Mouse (Mus musculus) spleen, postnatal 0 days (tissue): ENCODE measurements around the gene Ppt2. TPM values are rescaled to one million over a fixed set of nuclear protein-coding genes. Genes with fewer than 3 reads are reported as not detected.

ENCODE experiments used
- polyA plus RNA-seq: library from polyadenylated mRNA; unstranded; fragments of >200 nt; fragmentation: Nextera tagmentation; extraction: Ambion mirVana; gene quantifications from 2 replicates; pipeline ENCODE4 v1.2.1, GENCODE M21; 2015

Ppt2 gene
- polyA plus RNA-seq, result 10.5 and 14.2 TPM in 2 replicates

GRCm38 (mm10) chr17:34627943-34628643 lies at the start of gene Ppt2:
Gene Ppt2 (minus strand): TSS chr17:34628510.

DNA sequence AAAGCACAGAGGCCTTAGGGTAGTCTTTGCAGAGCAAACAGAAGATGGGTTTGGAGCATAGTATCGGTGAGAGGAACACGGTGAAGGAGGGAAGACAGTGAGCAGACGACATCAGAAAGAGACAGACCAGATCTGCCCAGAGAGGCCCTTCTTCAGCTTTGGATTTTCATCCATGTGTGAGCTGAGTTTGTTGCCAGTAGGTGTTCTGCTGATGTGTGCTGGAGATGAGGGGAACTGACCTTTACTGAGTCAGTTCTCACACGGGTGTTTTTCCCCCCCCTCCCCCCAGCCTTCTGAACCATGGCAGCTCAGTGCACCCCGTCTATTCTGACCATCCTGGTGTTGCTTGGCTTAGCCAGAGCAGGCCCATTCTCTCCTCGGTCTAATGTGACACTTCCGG lies 41.9 kb upstream of the Ppt2 start, which contains the start of gene Tnxb:
TSS of gene Tnxb (plus strand) at position 301 of the 400 bp plus-strand sequence.

GRCm38 (mm10) chr17:34646906-34647787 lies 18.8 kb upstream of the Ppt2 start, which contains the start of gene Atf6b:
Gene Atf6b (plus strand): TSS chr17:34647146.

DNA sequence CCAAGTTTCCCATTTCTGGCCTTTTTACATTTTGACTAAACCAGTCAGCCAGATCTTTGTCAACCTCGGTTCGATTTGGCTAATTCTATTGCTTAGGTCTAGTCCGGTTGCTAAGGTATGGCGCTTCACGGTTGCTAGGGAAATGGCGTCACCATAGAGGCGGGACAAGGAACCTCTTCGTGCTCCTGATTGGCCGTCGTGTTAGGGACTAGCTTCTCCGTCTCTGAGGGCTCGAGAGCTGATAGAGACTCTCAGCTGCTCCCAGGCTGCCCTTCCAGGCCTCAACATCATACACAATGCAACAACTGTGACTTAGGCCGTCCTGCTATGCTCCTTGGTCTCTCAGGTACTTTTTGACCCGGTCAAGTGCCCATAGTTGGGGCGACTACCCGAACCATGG lies 16.3 kb upstream of the Ppt2 start, which contains the start of gene Fkbpl:
TSS of gene Fkbpl (plus strand) at position 157 of the 400 bp plus-strand sequence.

GRCm38 (mm10) chr17:34629221-34629751 lies 976 bp upstream of the Ppt2 start, which contains the start of gene Prrt1:
Gene Prrt1 (plus strand): TSS chr17:34629533.

GRCm38 (mm10) chr17:34615871-34616270 lies 12.4 kb downstream of the Ppt2 start, which contains the start of gene Egfl8:
Gene Egfl8 (minus strand): TSS chr17:34615971.

DNA sequence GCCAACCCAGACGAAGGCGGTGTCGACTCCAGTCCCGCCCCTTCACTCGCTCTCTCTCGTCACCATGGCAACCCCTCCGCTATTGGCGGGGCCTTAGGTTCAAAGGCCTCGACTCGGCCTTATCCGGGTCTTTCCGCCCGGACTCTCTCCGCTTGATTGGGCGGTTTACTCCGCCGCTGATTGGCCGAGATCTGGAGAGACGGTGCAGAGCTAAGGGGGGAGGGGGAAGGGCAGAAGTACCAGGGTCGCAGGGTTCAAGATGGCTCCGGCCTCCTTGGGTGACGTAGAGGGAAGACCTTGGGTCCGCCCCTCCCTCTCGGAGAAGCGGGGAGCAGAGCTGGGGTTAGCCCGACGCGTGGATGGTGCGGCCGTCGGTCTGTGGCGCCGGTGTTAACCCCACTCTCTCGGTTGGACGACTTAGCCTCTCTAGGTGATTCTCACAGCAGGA lies 24.2 kb downstream of the Ppt2 start, which contains the start of gene Agpat1:
TSS of gene Agpat1 (plus strand) at position 202 of the 448 bp plus-strand sequence.

GRCm38 (mm10) chr17:34603375-34604060 lies 24.8 kb downstream of the Ppt2 start, which contains the start of gene Rnf5:
Gene Rnf5 (minus strand): TSS chr17:34603690.

DNA sequence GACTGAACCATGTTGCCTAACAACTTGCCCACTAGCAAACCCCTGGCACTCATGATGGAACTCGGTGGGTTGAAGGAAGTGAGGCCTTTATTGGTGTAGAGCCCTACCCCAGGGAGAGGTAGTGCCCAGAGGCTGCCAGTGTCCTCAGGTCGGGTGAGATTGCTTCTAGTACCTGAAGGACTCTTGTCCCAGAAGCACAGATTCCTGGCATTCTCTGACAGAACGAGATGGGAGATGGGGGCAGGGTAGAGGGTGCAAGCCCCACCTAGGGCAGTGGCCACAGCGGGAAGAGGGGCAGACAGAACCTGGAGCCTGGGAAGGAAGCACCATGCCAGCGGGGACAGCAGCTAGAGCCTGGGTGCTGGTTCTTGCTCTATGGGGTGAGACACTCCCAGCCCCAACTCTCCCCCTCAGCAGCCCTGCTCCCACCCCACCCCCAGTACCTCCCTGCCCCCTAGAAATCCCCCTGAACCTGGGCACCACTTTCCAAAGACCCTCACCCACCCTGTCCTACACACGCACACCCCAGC lies 30.7 kb downstream of the Ppt2 start, which contains the start of gene Ager:
TSS of gene Ager (plus strand) at position 297 of the 530 bp plus-strand sequence.

DNA sequence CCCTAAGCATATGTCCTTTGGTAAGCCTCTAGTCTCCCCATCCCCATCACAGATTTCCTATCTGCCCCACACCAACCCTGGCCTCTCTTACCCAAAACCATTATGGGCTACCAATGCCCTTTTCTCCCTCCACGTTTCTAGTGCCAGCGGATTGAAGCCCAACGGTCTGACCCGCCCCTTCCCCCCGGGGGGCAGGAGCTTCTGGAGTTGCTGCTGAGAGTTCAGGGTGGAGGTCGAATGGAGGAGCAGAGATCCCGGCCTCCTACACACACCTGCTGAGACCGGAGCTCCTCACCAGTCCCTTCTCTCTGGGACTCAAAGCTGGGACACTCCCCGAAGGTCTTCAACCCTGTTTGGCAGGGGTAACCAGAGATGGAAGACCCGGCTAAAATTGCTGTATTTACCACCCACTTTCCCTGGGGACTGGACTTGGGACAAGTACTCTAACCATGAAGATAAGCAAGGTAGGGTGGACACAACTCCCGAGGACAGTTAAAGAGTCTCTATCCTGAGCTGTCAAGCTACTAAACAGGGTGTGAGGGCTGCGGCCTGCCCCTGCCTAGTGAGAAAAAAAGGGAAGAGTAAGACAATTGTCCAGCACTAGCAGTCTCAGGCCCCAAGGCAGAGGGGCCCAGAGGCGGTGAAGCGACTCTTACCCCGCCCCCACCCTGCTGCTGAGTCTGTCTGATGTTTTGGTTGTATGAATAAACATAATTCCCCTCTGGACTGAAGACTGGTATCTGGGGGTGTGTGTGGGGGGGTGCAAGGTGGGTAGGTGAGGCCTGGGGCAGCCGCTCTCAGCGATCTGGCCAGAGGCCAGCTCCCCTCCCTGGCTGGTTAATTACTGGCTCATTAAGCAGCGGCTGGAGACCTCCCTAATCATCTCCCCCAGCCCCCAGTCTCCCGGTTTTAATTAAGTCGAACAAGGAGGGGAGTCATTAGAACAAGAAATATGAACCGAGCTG lies 37.0 kb downstream of the Ppt2 start, which contains the start of gene Pbx2:
TSS of gene Pbx2 (plus strand) at position 238 of the 965 bp plus-strand sequence.

GRCm38 (mm10) chr17:34589681-34590101 lies 38.6 kb downstream of the Ppt2 start, which contains the start of gene Gpsm3:
Gene Gpsm3 (plus strand): TSS chr17:34589806.

Other genes starting within 250 kb of the Ppt2 start
- 0.20 and 0.57 TPM in 2 replicates for gene BC051142, start 229.7 kb downstream of the Ppt2 start, polyA plus RNA-seq
- not detected in 2 replicates for gene Btnl4, start 151.2 kb downstream of the Ppt2 start, polyA plus RNA-seq
- gene Btnl6, start 111.2 kb downstream of the Ppt2 start, polyA plus RNA-seq, result not detected in 2 replicates
- 2.3 and 4.1 TPM in 2 replicates for gene Notch4, start 64.2 kb downstream of the Ppt2 start, polyA plus RNA-seq
- 43.9 and 63.3 TPM in 2 replicates for gene Gpsm3, start 38.7 kb downstream of the Ppt2 start, polyA plus RNA-seq
- gene Pbx2, start 37.2 kb downstream of the Ppt2 start, polyA plus RNA-seq, result 7.4 and 9.3 TPM in 2 replicates
- 2.8 and 3.9 TPM in 2 replicates for gene Ager, start 30.6 kb downstream of the Ppt2 start, polyA plus RNA-seq
- gene Rnf5, start 24.8 kb downstream of the Ppt2 start, polyA plus RNA-seq, result 70.9 and 75.6 TPM in 2 replicates
- 22.9 and 23.1 TPM in 2 replicates for gene Agpat1, start 24.2 kb downstream of the Ppt2 start, polyA plus RNA-seq
- gene Egfl8, start 12.5 kb downstream of the Ppt2 start, polyA plus RNA-seq, result 2.1 and 2.8 TPM in 2 replicates
- 0.11 and 0.19 TPM in 2 replicates for gene Prrt1, start 1.0 kb upstream of the Ppt2 start, polyA plus RNA-seq
- gene Fkbpl, start 16.3 kb upstream of the Ppt2 start, polyA plus RNA-seq, result 6.8 and 8.6 TPM in 2 replicates
- gene Atf6b, start 18.6 kb upstream of the Ppt2 start, polyA plus RNA-seq, result 18.6 and 26.1 TPM in 2 replicates
- gene Tnxb, start 42.0 kb upstream of the Ppt2 start, polyA plus RNA-seq, result 2.2 and 3.9 TPM in 2 replicates
- 2.7 and 2.8 TPM in 2 replicates for gene C4b, start 115.4 kb upstream of the Ppt2 start, polyA plus RNA-seq
- not detected in 2 replicates for gene Cyp21a1, start 176.1 kb upstream of the Ppt2 start, polyA plus RNA-seq
- 33.1 and 34.3 TPM in 2 replicates for gene Stk19, start 208.4 kb upstream of the Ppt2 start, polyA plus RNA-seq
- gene Dxo, start 208.5 kb upstream of the Ppt2 start, polyA plus RNA-seq, result 32.9 and 33.7 TPM in 2 replicates
- 22.8 and 27.9 TPM in 2 replicates for gene Skiv2l, start 221.7 kb upstream of the Ppt2 start, polyA plus RNA-seq
- gene Nelfe, start 221.9 kb upstream of the Ppt2 start, polyA plus RNA-seq, result 49.8 and 51.5 TPM in 2 replicates
- gene Cfb, start 234.0 kb upstream of the Ppt2 start, polyA plus RNA-seq, result 5.7 and 8.3 TPM in 2 replicates